Mouse (Mus musculus) hindbrain, embryonic 11.5 days (tissue): ENCODE data around the gene Bicdl1. TPM values are rescaled to one million over a fixed set of nuclear protein-coding genes. Genes with fewer than 3 reads are reported as not detected.

Experiments used
- ATAC-seq: fragments of 200-750 bp; cut with Nextera tagmentation; 2 replicates; pipeline ENCODE4 v1.8.0; 2017; ENCODE audit warnings: mild to moderate bottlenecking, moderate TSS enrichment, moderate library complexity; ENCODE audit not compliant: low FRiP score
- DNase-seq: peaks from one replicate; pipeline ENCODE4 v3.0.0-alpha.2; 2015; ENCODE audit warnings: low spot score
- H3K27ac ChIP-seq: fragments of 300-500 bp; sonication (generic); 2 replicates; pipeline ENCODE4 v1.5.1; 2014; ENCODE audit warnings: mild to moderate bottlenecking, low read depth, low read length
- H3K27me3 ChIP-seq: fragments of 300-500 bp; sonication (generic); 2 replicates; pipeline ENCODE4 v1.6.1; 2014; ENCODE audit warnings: mild to moderate bottlenecking, low read length, moderate library complexity, mixed read lengths; ENCODE audit not compliant: control insufficient read depth, insufficient read depth
- H3K36me3 ChIP-seq: fragments of 300-500 bp; sonication (generic); 2 replicates; pipeline ENCODE4 v1.6.1; 2014; ENCODE audit warnings: mild to moderate bottlenecking, low read length, moderate library complexity, mixed read lengths; ENCODE audit not compliant: control insufficient read depth, insufficient read depth
- H3K4me1 ChIP-seq: fragments of 300-500 bp; sonication (generic); replicated peaks from 2 replicates; pipeline ENCODE4 v1.6.1; 2014; ENCODE audit warnings: low read length, mixed read lengths; ENCODE audit not compliant: control insufficient read depth, insufficient read depth
- H3K4me2 ChIP-seq: fragments of 300-500 bp; sonication (generic); replicated peaks from 2 replicates; pipeline ENCODE4 v1.6.1; 2014; ENCODE audit warnings: mild to moderate bottlenecking, low read depth, low read length
- H3K4me3 ChIP-seq: fragments of 300-500 bp; sonication (generic); 2 replicates; pipeline ENCODE4 v1.5.1; 2014; ENCODE audit warnings: low read depth, low read length
- H3K9ac ChIP-seq: fragments of 300-500 bp; sonication (generic); 2 replicates; pipeline ENCODE4 v1.6.1; 2014; ENCODE audit warnings: low read depth, low read length
- H3K9me3 ChIP-seq: fragments of 300-500 bp; sonication (generic); 2 replicates; pipeline ENCODE4 v1.6.1; 2016; ENCODE audit warnings: low read length; ENCODE audit not compliant: control insufficient read depth
- WGBS: fragments of 180-500 bp; shearing (Covaris S2); extraction: QIAGEN DNeasy Blood & Tissue Kit; methylation state at CpG from one replicate; pipeline ENCODE4 v1.1.7; 2014; 5-methylcytosine and 5-hydroxymethylcytosine counted together
- polyA plus RNA-seq: library from polyadenylated mRNA; unstranded; fragments of >200 nt; fragmentation: Nextera tagmentation; extraction: Ambion mirVana; gene quantifications from 2 replicates; pipeline ENCODE4 v1.2.1, GENCODE M21; 2014

Bicdl1 gene
- polyA plus RNA-seq, 1 experiment from 2014 or later, result 15.8 TPM

DNA sequence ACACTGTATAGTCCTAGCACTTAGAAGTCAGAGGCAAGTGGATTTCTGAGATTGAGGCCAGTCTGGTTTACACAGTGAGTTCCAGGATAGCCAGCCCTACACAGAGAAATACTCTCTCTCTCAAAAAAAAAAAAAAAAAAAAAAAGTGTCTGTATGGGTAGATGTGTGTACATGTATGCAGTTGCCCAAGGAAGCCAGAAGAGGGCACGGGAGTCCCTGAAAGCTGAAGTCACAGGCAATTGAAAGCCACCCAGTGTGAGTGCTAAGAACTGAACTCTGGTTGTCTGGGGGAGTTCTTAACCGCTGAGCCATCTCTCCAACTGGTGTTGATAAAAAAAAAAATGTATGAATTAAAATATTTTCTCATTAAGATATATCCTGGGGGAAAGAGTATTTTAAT is 3.1 kb upstream of the Bicdl1 start:
- WGBS, result 80% methylated on average over 2 of the region's 2 CpGs
- H3K27me3 ChIP-seq, result peaks cover 2% of the 10 kb centered on the region; the same call in 1 of the 2 replicates
- H3K4me2 ChIP-seq, result no peak overlapping the region
- H3K36me3 ChIP-seq, result no peaks in the 10 kb centered on the region
- DNase-seq (no peak), ATAC-seq (no peak)
- H3K9ac ChIP-seq, result no peak overlapping the region
- H3K4me1 ChIP-seq, result no peaks in the 10 kb centered on the region
- no peak overlapping the region for H3K27ac ChIP-seq
- H3K9me3 ChIP-seq, result no peaks in the 10 kb centered on the region
- H3K4me3 ChIP-seq, result no peak overlapping the region

DNA sequence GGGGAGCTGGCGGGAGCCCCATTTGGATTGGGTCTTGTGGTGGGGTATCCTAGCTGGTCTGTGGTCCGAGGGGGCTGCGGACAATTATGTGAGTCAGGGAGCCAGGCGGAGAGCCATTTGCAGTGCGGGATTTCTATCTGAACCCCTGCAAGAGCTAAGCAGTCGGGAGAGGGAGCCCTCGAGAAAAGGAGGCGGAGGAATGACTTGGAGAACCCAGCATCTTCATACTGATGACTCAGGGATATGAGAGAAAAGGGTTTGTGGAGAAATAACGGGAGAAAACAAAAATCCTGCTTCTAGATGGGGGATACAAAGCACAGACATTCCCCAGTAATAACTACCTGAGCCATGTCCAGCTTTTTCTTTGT is 1.4 kb upstream of the Bicdl1 start:
- Histone ChIP-seq H3K4me1 (no peaks in the 10 kb centered on the region), H3K27ac (peak overlapping the region; percentile 74), H3K9ac (peak overlapping the region; percentile 33; the same call in 1 of the 2 replicates), H3K4me2 (peak overlapping the region; percentile 98), H3K4me3 (peak overlapping the region; percentile 70), H3K36me3 (no peaks in the 10 kb centered on the region), H3K27me3 (peaks cover 2% of the 10 kb centered on the region; the same call in 1 of the 2 replicates), H3K9me3 (no peaks in the 10 kb centered on the region)
- under 1% methylated on average over 9 of the region's 9 CpGs for WGBS
- DNase-seq (no peak), ATAC-seq (peak; percentile 79; the same call in 1 of the 2 replicates)

DNA sequence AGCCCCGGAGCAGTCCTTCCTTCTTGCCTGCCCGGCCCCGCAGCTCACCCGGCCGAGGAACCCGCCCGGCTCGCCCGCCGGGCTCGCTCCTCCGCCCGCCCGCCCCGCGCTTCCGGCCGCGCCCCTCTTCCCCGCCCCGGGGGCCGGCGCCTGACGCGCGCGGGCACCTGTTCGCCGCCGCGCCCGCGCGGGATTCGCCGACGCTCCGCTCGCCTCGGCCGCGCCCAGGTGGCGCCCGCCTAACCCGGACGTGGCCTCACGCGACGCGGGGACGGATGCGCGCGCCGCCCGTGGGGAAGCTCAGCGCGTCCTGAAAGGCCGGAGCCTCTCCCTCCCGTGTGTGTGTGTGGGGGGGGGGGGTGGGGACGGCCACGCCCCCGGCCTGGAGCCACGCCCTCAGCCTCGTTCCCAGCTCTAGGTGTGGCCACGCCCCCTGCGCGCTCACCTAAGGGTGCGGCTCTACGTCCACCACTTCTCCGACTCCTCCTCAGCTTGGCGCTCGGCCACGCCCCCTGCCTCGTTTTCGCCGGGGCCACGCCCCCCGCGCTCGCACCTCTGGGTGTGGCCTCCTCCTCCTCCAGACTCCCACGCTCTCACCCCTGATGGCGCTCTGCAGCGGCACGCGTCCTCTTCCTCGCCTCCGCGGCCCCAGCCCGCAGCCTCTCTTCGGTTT is 891 bp upstream of the Bicdl1 start:
- peak overlapping the region; percentile 94 for H3K27ac ChIP-seq
- DNase-seq (peak; percentile 92), ATAC-seq (peak; percentile 94)
- no peaks in the 10 kb centered on the region for H3K4me1 ChIP-seq
- H3K9me3 ChIP-seq, result no peaks in the 10 kb centered on the region
- peak overlapping the region; percentile 70 for H3K4me3 ChIP-seq
- H3K9ac ChIP-seq, result peak overlapping the region; percentile 71
- no peaks in the 10 kb centered on the region for H3K36me3 ChIP-seq
- 1% methylated on average over 57 of the region's 91 CpGs for WGBS
- peaks cover 2% of the 10 kb centered on the region; the same call in 1 of the 2 replicates for H3K27me3 ChIP-seq
- peak overlapping the region; percentile 98 for H3K4me2 ChIP-seq

DNA sequence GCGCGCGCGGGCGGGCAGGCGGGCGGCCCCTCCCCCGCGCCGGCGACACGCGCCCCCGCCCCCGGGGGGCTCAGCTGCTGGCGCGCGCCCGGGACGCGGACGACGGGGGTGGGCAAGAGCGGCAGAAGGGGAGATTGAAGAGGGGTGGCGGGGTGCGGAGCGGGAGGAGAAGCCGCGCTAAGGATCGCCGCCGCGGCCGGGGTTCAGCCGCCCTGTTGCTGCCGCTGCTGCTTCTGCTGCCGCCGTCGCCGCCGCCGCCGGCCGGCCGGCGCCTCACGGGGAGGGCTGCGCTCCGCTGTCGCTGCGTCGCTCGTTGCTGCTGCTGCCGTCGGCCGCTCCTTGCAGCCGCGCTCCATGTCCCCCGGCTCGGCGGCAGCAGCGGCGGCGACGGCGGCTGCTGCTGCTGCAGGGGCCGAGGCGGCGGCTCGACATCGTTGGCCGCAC is 333 bp upstream of the Bicdl1 start:
- H3K27ac ChIP-seq, result peak overlapping the region; percentile 94
- H3K4me2 ChIP-seq, result peak overlapping the region; percentile 98
- no peaks in the 10 kb centered on the region for H3K36me3 ChIP-seq
- peak overlapping the region; percentile 70 for H3K4me3 ChIP-seq
- H3K9me3 ChIP-seq, result no peaks in the 10 kb centered on the region
- peaks cover 2% of the 10 kb centered on the region; the same call in 1 of the 2 replicates for H3K27me3 ChIP-seq
- no peaks in the 10 kb centered on the region for H3K4me1 ChIP-seq
- ATAC-seq, result peak; percentile 12; the same call in 1 of the 2 replicates
- H3K9ac ChIP-seq, result peak overlapping the region; percentile 71
- WGBS, result 0% methylated on average over 24 of the region's 72 CpGs
- peak; percentile 69 for DNase-seq

DNA sequence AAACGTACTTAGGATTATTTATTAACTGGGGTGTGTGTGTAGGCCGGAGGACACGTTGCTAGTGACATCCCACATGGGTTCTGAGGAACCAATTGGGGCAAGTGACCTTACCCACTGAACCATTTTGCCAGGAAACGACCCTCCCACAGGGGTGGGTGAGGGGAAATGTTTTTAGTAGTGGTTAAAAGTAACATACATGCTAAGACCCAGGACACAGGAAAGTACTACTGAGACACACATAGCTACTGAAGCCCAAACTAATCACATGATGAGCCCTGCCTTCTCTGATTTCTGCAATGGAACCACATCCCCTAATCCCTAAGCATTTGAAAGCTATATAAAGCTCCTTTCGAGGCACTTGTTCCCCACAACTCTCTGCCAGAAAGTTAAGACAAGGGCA is 1.1 kb downstream of the Bicdl1 start:
- ATAC-seq (no peak), DNase-seq (no peak)
- Histone ChIP-seq H3K9me3 (no peaks in the 10 kb centered on the region), H3K4me2 (peak overlapping the region; percentile 98), H3K27me3 (peaks cover 2% of the 10 kb centered on the region; the same call in 1 of the 2 replicates), H3K4me3 (peak overlapping the region; percentile 70), H3K9ac (no peak overlapping the region), H3K4me1 (no peaks in the 10 kb centered on the region), H3K27ac (no peak overlapping the region), H3K36me3 (no peaks in the 10 kb centered on the region)
- 64% methylated on average over 5 of the region's 5 CpGs for WGBS

DNA sequence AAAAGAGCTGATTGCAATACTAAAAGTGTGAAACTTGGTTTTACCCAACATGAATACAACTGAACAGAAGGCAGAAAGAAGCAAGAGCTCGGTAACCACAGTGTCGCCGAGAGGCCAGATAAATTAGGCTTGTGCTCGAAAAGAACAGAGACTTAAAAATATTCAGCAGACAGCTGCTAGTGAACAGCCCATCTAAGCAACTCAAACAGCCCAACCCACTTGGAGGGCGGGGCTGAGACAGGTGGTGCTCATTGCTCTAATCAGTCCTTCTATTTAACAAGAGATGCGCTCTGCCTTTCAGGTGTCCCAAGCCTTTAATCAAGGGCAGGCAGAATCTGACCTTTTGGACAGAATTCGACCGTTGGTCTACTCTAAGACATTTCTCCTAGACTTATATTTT is 4.8 kb downstream of the Bicdl1 start:
- DNase-seq, result no peak
- Histone ChIP-seq H3K4me1 (no peaks in the 10 kb centered on the region), H3K4me3 (no peak overlapping the region), H3K9ac (no peak overlapping the region), H3K4me2 (no peak overlapping the region), H3K27ac (no peak overlapping the region), H3K9me3 (no peaks in the 10 kb centered on the region), H3K36me3 (no peaks in the 10 kb centered on the region), H3K27me3 (no peaks in the 10 kb centered on the region; the same call in 1 of the 2 replicates)
- ATAC-seq, result no peak
- WGBS, result 81% methylated on average over 8 of the region's 8 CpGs

DNA sequence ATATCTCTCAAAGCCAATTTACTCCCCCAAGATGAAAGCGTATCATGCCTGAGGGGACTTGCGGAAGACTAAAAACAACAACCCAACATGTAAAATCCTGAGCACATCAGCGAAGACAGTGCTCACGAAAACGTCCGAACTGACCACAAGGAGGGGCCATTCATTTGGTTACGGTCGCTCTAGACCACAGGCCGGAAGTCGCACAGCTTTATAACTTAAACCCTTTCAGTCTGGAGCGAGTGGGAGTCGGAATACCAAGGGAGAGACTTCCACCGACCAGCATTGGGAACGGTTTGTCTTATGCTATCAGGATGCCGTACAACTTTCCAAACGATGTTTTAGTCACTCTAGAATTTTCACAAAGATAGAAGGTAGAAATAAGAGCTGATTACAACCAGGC is 5.4 kb downstream of the Bicdl1 start:
- Histone ChIP-seq H3K27me3 (no peaks in the 10 kb centered on the region; the same call in 1 of the 2 replicates), H3K4me1 (no peaks in the 10 kb centered on the region), H3K36me3 (no peaks in the 10 kb centered on the region), H3K4me2 (no peak overlapping the region), H3K27ac (no peak overlapping the region), H3K9me3 (no peaks in the 10 kb centered on the region), H3K9ac (no peak overlapping the region), H3K4me3 (no peak overlapping the region)
- ATAC-seq, result no peak
- no peak for DNase-seq
- 81% methylated on average over 16 of the region's 16 CpGs for WGBS

DNA sequence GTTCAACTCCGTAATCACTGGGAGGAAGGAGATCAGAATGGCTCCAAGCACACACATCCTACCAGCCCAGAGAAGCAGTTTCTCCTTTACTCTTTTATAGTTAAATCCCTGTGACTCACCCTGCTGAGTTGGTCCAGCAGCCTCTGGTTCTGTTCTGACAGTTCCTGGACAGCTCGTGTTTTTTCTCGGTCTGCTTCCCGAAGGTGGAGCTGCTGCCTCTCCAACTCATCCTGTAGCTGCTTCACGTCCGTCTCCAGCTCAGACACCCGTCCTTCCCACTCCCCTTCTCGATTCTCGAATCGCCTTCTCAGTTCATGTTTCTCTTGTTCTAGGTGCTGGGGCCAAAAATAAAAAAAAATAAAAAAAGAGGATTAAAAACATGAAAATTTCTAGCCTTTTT is 7.0 kb downstream of the Bicdl1 start:
- Histone ChIP-seq H3K4me3 (no peak overlapping the region), H3K9ac (no peak overlapping the region), H3K27ac (no peak overlapping the region), H3K4me1 (no peaks in the 10 kb centered on the region), H3K4me2 (no peak overlapping the region), H3K27me3 (no peaks in the 10 kb centered on the region), H3K9me3 (no peaks in the 10 kb centered on the region), H3K36me3 (no peaks in the 10 kb centered on the region)
- DNase-seq, result no peak
- 91% methylated on average over 10 of the region's 10 CpGs for WGBS
- ATAC-seq, result no peak
